Mouse (Mus musculus): ENCODE data around the gene Il11. TPM values are rescaled to one million over a fixed set of nuclear protein-coding genes. Genes with fewer than 3 reads are reported as not detected.

Il11 gene
- polyA plus RNA-seq, 1 experiment = 3.3 TPM

- H3K4me3 ChIP-seq (ENCODE audit: insufficient read depth, low read length) = peak within 1 kb of the TSS; percentile 61
- no peak within 1 kb of the TSS for H3K27ac ChIP-seq (ENCODE audit: insufficient read depth, low read length)
- peaks cover 2% of the 10 kb centered on the region; the same call in 1 of the 2 replicates for H3K4me1 ChIP-seq (ENCODE audit: control insufficient read depth, insufficient read depth, low read length)
- TF ChIP-seq CTCF (IDR thresholded peaks at IDR 0.05; ENCODE audit: borderline replicate concordance, insufficient read depth, low read length) = no peak
- TF ChIP-seq POLR2A (IDR thresholded peaks at IDR 0.05; ENCODE audit: low read depth, low read length) = no peak; the same call in 1 of the 2 replicates
These were observed 6.8 kb upstream of the Il11 start, which contains the start of gene Tmem238 for GRCm38 (mm10) chr7:4789436-4789935. Tmem238 (minus strand) TSS chr7:4789656.

DNA sequence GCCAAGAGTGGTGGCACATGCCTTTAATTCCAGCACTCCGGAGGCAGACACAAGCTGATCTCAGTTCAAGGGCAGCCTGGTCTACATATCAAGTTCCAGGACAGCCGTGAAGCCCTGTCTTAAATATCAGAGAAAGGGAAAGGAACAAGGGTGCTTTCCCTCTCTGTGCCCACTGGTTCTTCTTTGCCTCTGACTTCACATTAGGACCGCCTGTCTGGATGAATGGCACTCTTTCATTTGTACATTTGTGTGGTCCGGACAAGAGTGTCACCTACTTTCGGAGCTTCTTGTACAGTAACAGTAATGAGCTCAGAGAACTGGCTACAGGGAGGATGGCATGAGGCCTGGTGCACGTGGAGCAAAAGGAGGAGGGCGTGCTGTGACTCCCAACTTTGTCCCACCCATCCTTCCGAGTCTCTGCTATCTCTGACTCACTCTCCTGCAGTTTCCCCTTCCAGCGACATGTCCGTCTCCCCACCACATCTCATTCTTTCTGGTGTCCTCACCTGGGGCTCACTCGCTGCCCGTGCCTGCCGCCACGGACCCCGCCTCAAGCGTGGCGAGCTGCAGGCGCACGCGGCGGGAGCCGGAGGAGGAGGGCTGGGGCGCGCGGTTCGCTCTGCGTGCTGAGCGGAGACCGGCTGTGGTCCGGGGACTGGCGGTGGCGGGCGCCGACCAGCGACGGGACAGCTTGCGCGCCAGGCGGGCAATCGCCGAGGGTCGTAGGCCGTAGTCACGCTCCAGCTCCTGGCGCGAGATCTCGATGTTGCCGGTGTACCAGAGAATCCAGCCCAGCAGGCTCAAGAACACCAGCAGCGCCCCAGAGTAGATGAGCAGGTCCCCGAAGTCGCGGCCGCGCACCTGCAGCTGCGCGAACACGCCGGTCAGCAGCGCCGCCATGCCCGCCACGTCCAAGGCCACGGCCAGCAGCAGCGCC is 6.1 kb upstream of the Il11 start:
- no peaks in the 10 kb centered on the region for H3K4me1 ChIP-seq (ENCODE audit: control insufficient read depth, insufficient read depth, low read length)
- H3K27ac ChIP-seq (ENCODE audit: insufficient read depth, low read length) = no peak overlapping the region
- peak overlapping the region; percentile 61 for H3K4me3 ChIP-seq (ENCODE audit: insufficient read depth, low read length)
- TF ChIP-seq POLR2A (IDR thresholded peaks at IDR 0.05; ENCODE audit: low read depth, low read length) (peak; percentile 73), CTCF (IDR thresholded peaks at IDR 0.05; ENCODE audit: borderline replicate concordance, insufficient read depth, low read length) (no peak)

- Histone ChIP-seq H3K4me3 (ENCODE audit: insufficient read depth, low read length) (no peak overlapping the region), H3K4me1 (ENCODE audit: control insufficient read depth, insufficient read depth, low read length) (no peaks in the 10 kb centered on the region), H3K27ac (ENCODE audit: insufficient read depth, low read length) (no peak overlapping the region)
- TF ChIP-seq POLR2A (IDR thresholded peaks at IDR 0.05; ENCODE audit: low read depth, low read length) = no peak
- no peak for TF ChIP-seq CTCF (IDR thresholded peaks at IDR 0.05; ENCODE audit: borderline replicate concordance, insufficient read depth, low read length)
These were observed 1.1 kb upstream of the Il11 start for GRCm38 (mm10) chr7:4783667-4784268.

- Histone ChIP-seq H3K4me3 (ENCODE audit: insufficient read depth, low read length) (no peak overlapping the region), H3K27ac (ENCODE audit: insufficient read depth, low read length) (no peak overlapping the region), H3K4me1 (ENCODE audit: control insufficient read depth, insufficient read depth, low read length) (peaks cover 7% of the 10 kb centered on the region)
- TF ChIP-seq CTCF (IDR thresholded peaks at IDR 0.05; ENCODE audit: borderline replicate concordance, insufficient read depth, low read length) = no peak
- no peak for TF ChIP-seq POLR2A (IDR thresholded peaks at IDR 0.05; ENCODE audit: low read depth, low read length)
These were observed 529 bp downstream of the Il11 start for GRCm38 (mm10) chr7:4782130-4782529.

- Histone ChIP-seq H3K4me1 (ENCODE audit: control insufficient read depth, insufficient read depth, low read length) (peaks cover 7% of the 10 kb centered on the region), H3K27ac (ENCODE audit: insufficient read depth, low read length) (no peak overlapping the region), H3K4me3 (ENCODE audit: insufficient read depth, low read length) (no peak overlapping the region)
- TF ChIP-seq CTCF (IDR thresholded peaks at IDR 0.05; ENCODE audit: borderline replicate concordance, insufficient read depth, low read length) (no peak), POLR2A (IDR thresholded peaks at IDR 0.05; ENCODE audit: low read depth, low read length) (no peak)
These were observed 2.7 kb downstream of the Il11 start for GRCm38 (mm10) chr7:4779921-4780320.

DNA sequence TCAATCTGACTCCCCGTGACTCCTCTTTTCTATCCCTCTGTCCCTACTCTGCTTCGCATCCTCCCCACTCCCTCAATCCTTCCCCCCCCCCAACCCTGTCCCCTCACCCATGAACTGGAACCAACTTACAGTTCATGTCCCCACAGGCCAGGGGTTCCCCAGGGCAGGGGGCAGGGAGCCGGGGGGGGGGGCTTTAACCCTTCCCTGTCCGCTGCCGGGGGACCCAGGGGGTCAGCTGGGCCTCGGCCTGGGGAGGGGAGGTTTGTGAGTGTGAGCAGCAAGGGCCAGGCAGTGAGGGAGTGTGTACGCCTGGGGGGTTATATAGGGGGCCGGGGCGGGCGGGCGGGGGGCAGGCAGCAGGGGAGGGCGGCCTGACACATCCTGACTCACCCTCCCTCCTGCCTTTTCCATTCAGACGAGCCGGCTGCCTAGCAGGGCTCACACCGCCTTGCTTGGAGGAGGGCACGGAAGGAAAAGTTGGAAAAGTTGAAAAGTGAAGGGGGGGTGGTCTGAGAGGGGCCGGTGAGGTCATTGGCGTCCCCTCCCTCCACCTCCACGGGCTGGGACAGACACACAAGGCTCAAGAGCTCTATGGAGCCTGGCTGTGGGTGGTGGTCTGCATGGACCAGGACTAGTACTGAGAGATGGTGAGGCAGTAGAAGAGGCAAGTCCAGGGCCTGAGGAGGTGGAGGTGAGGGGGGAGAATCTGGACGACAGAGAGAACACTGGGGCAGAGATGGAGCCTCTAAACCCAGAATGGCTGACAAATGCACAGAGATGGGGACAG is 4.6 kb downstream of the Il11 start:
- no peak for TF ChIP-seq CTCF (IDR thresholded peaks at IDR 0.05; ENCODE audit: borderline replicate concordance, insufficient read depth, low read length)
- no peak; the same call in 1 of the 2 replicates for TF ChIP-seq POLR2A (IDR thresholded peaks at IDR 0.05; ENCODE audit: low read depth, low read length)
- H3K4me3 ChIP-seq (ENCODE audit: insufficient read depth, low read length) = peak overlapping the region; percentile 26
- H3K4me1 ChIP-seq (ENCODE audit: control insufficient read depth, insufficient read depth, low read length) = peaks cover 7% of the 10 kb centered on the region
- H3K27ac ChIP-seq (ENCODE audit: insufficient read depth, low read length) = peak overlapping the region; percentile 10; the same call in 1 of the 2 replicates

GRCm38 (mm10) chr7:4776861-4777830 is 5.5 kb downstream of the Il11 start:
- H3K4me1 ChIP-seq (ENCODE audit: control insufficient read depth, insufficient read depth, low read length) = peaks cover 7% of the 10 kb centered on the region
- H3K4me3 ChIP-seq (ENCODE audit: insufficient read depth, low read length) = peak overlapping the region; percentile 48
- peak; percentile 44 for TF ChIP-seq POLR2A (IDR thresholded peaks at IDR 0.05; ENCODE audit: low read depth, low read length)
- no peak for TF ChIP-seq CTCF (IDR thresholded peaks at IDR 0.05; ENCODE audit: borderline replicate concordance, insufficient read depth, low read length)
- H3K27ac ChIP-seq (ENCODE audit: insufficient read depth, low read length) = peak overlapping the region; percentile 53; the same call in 1 of the 2 replicates

DNA sequence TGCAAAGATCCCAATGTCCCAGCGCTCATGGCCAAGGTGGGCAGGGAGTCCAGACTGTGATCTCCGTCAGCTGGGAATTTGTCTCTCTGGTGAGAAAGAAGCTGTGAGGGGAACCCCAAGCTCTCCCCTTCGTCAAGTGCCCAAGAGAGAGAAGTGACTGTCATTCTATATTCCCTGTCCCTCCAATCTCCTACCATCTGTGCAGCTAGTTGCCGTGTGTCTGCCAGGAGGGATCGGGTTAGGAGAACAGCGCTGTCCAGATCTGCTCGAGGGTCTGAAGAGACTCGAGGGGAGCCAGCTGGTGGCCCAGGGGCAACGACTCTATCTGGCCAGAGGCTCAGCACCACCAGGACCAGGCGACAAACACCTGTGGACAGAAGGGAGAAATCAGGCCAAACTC is 6.5 kb downstream of the Il11 start:
- H3K27ac ChIP-seq (ENCODE audit: insufficient read depth, low read length) = no peak overlapping the region
- H3K4me3 ChIP-seq (ENCODE audit: insufficient read depth, low read length) = no peak overlapping the region
- peaks cover 7% of the 10 kb centered on the region for H3K4me1 ChIP-seq (ENCODE audit: control insufficient read depth, insufficient read depth, low read length)
- TF ChIP-seq POLR2A (IDR thresholded peaks at IDR 0.05; ENCODE audit: low read depth, low read length) (no peak), CTCF (IDR thresholded peaks at IDR 0.05; ENCODE audit: borderline replicate concordance, insufficient read depth, low read length) (no peak)

Data from embryonic fibroblast, embryonic 13.5 days (primary cell).